Mouse (Mus musculus): Measurements from ENCODE around the gene Tpst2. TPM values are rescaled to one million over a fixed set of nuclear protein-coding genes. Genes with fewer than 3 reads are reported as not detected.
"Not testable (repeated sequence)": the region's sequence is repeated elsewhere in the genome, so short reads cannot be mapped to it uniquely, and the experiment has no call there.

Tpst2 gene
- polyA plus RNA-seq, 1 experiment from 2014 or later, result 68.7 TPM

DNA sequence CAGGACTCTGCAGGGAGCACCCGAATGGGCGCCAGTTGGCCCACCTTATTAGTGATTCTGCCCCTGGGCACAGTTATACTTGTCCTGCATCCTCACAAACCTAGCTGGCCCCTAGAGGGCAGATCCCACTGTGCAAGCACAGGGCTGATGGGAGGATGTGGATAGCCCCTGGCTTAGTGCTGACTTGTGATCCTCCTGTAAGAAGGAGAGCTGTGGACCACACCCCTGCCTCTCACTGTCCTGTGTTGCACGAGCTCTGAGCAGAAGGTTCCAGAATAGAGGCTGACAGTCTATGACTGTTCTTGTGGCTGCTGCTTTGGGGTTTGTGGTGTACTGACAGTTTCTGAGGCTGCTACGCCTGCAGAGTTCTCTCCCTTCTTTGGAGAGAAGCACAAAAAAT lies 25.2 kb downstream of the Tpst2 start:
- ATAC-seq (ENCODE audit: low FRiP score, low TSS enrichment), result no peak
- Histone ChIP-seq H3K4me2 (replicated peaks; ENCODE audit: low read depth, low read length) (no peak overlapping the region), H3K36me3 (ENCODE audit: insufficient read depth, low read length) (peaks cover 10% of the 10 kb centered on the region; the same call in 1 of the 2 replicates), H3K9me3 (ENCODE audit: low read length) (no peaks in the 10 kb centered on the region), H3K4me1 (ENCODE audit: insufficient read depth, low read length) (peaks cover 19% of the 10 kb centered on the region), H3K27me3 (ENCODE audit: insufficient read depth, low read length) (no peaks in the 10 kb centered on the region), H3K9ac (replicated peaks; ENCODE audit: low read length) (no peak overlapping the region), H3K27ac (ENCODE audit: low read length) (no peak overlapping the region), H3K4me3 (ENCODE audit: low read length) (no peak overlapping the region)
- 81% methylated on average over 4 of the region's 4 CpGs for WGBS

DNA sequence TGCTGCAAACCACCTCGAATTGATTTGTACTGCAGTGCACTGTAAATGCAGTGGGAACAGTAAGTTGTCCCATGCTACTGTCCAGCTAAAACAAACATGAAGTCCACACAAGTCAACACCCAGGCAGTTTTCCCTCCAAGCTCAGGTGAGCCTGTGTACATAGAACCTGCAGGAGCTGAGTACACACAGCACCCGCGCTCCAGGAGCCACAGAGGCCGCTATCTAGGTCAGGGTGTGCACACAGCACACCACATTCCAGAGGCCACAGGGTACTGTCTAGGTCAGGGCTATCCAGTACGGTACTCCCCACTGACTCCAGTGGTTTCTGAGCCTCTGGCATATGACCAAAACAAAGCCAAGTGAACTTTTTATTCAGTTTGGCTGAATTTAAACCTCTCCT lies 25.8 kb downstream of the Tpst2 start:
- Histone ChIP-seq H3K9ac (replicated peaks; ENCODE audit: low read length) (no peak overlapping the region), H3K27me3 (ENCODE audit: insufficient read depth, low read length) (no peaks in the 10 kb centered on the region), H3K4me2 (replicated peaks; ENCODE audit: low read depth, low read length) (no peak overlapping the region), H3K27ac (ENCODE audit: low read length) (no peak overlapping the region), H3K4me1 (ENCODE audit: insufficient read depth, low read length) (peaks cover 14% of the 10 kb centered on the region), H3K36me3 (ENCODE audit: insufficient read depth, low read length) (peaks cover 12% of the 10 kb centered on the region; the same call in 1 of the 2 replicates), H3K9me3 (ENCODE audit: low read length) (no peaks in the 10 kb centered on the region), H3K4me3 (ENCODE audit: low read length) (no peak overlapping the region)
- ATAC-seq (ENCODE audit: low FRiP score, low TSS enrichment), result no peak
- WGBS, result 81% methylated on average over 5 of the region's 5 CpGs

DNA sequence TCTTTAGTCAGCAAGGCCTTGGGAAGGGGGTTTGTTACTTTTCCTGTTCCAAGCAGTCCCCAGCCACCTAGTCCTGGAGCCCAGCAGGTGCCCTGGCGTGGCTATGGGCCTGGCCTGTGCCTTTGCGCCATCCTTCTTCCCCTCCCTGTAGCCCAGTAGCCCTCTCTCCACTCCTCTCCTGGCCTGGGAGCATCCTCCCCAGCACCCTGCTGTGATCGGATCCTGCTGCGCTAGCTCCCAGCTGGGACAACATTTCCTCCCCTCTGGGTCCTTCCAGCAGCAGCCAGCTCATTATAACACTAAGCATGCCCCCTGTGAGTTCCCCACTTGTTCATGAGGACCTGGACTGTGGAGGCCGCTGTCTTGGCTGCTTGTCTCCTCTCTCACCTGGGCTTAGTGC lies 29.4 kb downstream of the Tpst2 start:
- H3K9me3 ChIP-seq (ENCODE audit: low read length), result no peaks in the 10 kb centered on the region
- no peaks in the 10 kb centered on the region for H3K27me3 ChIP-seq (ENCODE audit: insufficient read depth, low read length)
- ATAC-seq (ENCODE audit: low FRiP score, low TSS enrichment), result no peak
- H3K4me2 ChIP-seq (replicated peaks; ENCODE audit: low read depth, low read length), result no peak overlapping the region
- H3K36me3 ChIP-seq (ENCODE audit: insufficient read depth, low read length), result peaks cover 46% of the 10 kb centered on the region
- H3K9ac ChIP-seq (replicated peaks; ENCODE audit: low read length), result no peak overlapping the region
- no peak overlapping the region for H3K27ac ChIP-seq (ENCODE audit: low read length)
- WGBS, result 71% methylated on average over 5 of the region's 5 CpGs
- H3K4me3 ChIP-seq (ENCODE audit: low read length), result no peak overlapping the region
- no peaks in the 10 kb centered on the region for H3K4me1 ChIP-seq (ENCODE audit: insufficient read depth, low read length)

DNA sequence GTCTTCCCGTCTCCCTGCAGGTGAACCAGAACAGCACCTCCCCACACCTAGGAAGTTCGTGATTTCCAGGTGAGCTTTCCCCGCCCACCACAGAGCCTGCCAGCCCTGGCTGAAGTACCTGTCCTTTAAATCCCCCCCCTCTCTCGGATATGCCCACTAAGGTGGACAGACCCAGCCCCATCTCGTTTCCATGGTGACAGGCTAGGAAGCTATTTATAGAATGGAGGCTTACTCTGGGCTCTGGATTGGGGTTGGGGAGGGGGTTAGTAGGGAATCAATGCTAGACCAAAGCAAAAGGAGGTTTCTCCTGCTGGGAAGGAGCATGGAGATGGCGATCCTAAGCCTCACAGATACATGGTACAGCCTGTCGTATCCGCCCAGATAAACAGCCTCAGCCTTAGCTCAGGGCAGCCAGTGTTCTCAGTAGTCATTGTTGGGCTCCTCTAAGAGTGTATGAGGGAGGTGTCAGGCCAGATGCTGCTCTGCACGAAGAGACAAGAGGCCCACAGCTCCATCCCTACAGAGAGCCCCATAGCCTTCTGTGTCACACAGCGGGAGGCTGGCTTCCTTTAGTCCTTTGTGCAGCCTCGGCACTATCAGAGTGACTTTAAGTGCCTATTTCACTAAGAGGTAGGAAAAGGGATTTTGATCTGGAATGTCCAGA lies 36.9 kb downstream of the Tpst2 start:
- no peak for ATAC-seq (ENCODE audit: low FRiP score, low TSS enrichment)
- Histone ChIP-seq H3K27ac (ENCODE audit: low read length) (no peak overlapping the region), H3K9me3 (ENCODE audit: low read length) (no peaks in the 10 kb centered on the region), H3K27me3 (ENCODE audit: insufficient read depth, low read length) (no peaks in the 10 kb centered on the region), H3K36me3 (ENCODE audit: insufficient read depth, low read length) (peaks cover 54% of the 10 kb centered on the region), H3K4me3 (ENCODE audit: low read length) (no peak overlapping the region), H3K4me2 (replicated peaks; ENCODE audit: low read depth, low read length) (no peak overlapping the region), H3K9ac (replicated peaks; ENCODE audit: low read length) (no peak overlapping the region), H3K4me1 (ENCODE audit: insufficient read depth, low read length) (peaks cover 6% of the 10 kb centered on the region; the same call in 1 of the 2 replicates)
- 85% methylated on average over 11 of the region's 11 CpGs for WGBS

DNA sequence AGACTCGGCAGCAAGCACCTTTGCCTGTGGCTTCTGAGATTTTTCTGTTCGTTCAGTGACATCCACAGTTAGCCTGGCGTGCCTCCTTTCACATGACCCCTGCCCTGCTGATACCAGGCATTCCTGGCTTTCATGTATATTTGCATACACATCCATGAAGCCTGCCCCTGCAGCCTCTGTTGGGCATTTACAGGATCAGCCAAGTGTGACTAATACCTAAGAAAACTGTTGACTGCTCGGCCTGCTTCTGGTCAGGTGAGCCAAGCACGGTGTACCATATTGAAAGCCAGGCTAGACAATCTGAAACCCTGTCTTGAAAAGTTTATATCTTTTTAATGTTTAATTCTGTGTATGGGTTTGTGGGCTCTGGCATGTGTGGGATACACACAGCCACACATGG lies 40.0 kb downstream of the Tpst2 start:
- 61% methylated on average over 5 of the region's 5 CpGs for WGBS

DNA sequence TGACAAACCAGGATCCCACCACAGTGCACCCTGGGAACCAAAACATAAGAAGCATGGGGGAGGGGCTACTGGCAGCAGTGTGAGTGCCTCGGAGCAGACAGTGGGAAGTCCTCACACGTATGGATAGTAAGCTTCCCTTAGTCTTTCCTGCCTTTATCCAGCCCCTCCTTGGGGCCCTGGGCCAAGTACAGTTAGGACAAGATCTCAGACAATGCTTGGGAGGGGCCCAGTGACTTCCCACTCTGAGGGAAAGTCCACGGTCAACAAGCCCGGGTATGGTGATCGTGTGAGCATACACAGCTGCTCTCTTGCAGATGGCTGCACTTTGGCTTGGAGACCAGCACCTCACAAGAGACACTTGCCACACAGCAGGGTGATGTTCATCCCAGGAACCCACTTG lies 40.8 kb downstream of the Tpst2 start:
- ATAC-seq (ENCODE audit: low FRiP score, low TSS enrichment), result peak; percentile 52; the same call in 1 of the 2 replicates
- peak overlapping the region; percentile 38; the same call in 1 of the 2 replicates for H3K27ac ChIP-seq (ENCODE audit: low read length)
- 48% methylated on average over 5 of the region's 5 CpGs for WGBS

More for the DNA sequence above, 40.0 kb downstream of the Tpst2 start:
- Histone ChIP-seq H3K27ac (ENCODE audit: low read length) (peak overlapping the region; percentile 38), H3K4me2 (replicated peaks; ENCODE audit: low read depth, low read length) (no peak overlapping the region), H3K36me3 (ENCODE audit: insufficient read depth, low read length) (peaks cover 24% of the 10 kb centered on the region), H3K9ac (replicated peaks; ENCODE audit: low read length) (no peak overlapping the region), H3K27me3 (ENCODE audit: insufficient read depth, low read length) (no peaks in the 10 kb centered on the region), H3K4me1 (ENCODE audit: insufficient read depth, low read length) (peaks cover 6% of the 10 kb centered on the region; the same call in 1 of the 2 replicates), H3K9me3 (ENCODE audit: low read length) (no peaks in the 10 kb centered on the region), H3K4me3 (ENCODE audit: low read length) (no peak overlapping the region)
- peak; percentile 62; the same call in 1 of the 2 replicates for ATAC-seq (ENCODE audit: low FRiP score, low TSS enrichment)

DNA sequence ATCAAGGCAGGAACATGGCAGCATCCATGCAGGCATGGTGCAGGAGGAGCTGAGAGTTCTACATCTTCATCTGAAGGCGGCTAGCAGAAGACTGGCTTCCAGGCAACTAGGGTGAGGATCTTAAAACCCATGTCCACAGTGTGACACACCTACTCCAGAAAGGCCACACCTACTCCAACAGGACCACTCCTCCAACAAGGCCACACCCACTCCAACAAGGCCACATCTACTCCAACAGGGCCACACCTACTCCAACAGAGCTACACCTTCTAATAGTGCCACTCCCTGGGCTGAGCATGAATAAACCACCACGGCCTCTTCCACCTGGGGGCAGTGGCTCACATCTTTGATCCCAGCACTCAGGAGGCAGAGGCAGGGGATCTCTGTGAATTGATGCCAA lies 42.9 kb downstream of the Tpst2 start:
- H3K9me3 ChIP-seq (ENCODE audit: low read length); H3K27me3 ChIP-seq (ENCODE audit: insufficient read depth, low read length); ATAC-seq (ENCODE audit: low FRiP score, low TSS enrichment); H3K9ac ChIP-seq (replicated peaks; ENCODE audit: low read length); H3K4me1 ChIP-seq (ENCODE audit: insufficient read depth, low read length); H3K4me3 ChIP-seq (ENCODE audit: low read length); H3K36me3 ChIP-seq (ENCODE audit: insufficient read depth, low read length); H3K4me2 ChIP-seq (replicated peaks; ENCODE audit: low read depth, low read length); H3K27ac ChIP-seq (ENCODE audit: low read length): not testable (repeated sequence)
- WGBS, result 60% methylated on average over 2 of the region's 2 CpGs

More for the DNA sequence above, 40.8 kb downstream of the Tpst2 start:
- Histone ChIP-seq H3K4me1 (ENCODE audit: insufficient read depth, low read length) (peaks cover 6% of the 10 kb centered on the region; the same call in 1 of the 2 replicates), H3K4me3 (ENCODE audit: low read length) (no peak overlapping the region), H3K9ac (replicated peaks; ENCODE audit: low read length) (no peak overlapping the region), H3K9me3 (ENCODE audit: low read length) (no peaks in the 10 kb centered on the region), H3K4me2 (replicated peaks; ENCODE audit: low read depth, low read length) (no peak overlapping the region), H3K27me3 (ENCODE audit: insufficient read depth, low read length) (no peaks in the 10 kb centered on the region), H3K36me3 (ENCODE audit: insufficient read depth, low read length) (peaks cover 22% of the 10 kb centered on the region)

DNA sequence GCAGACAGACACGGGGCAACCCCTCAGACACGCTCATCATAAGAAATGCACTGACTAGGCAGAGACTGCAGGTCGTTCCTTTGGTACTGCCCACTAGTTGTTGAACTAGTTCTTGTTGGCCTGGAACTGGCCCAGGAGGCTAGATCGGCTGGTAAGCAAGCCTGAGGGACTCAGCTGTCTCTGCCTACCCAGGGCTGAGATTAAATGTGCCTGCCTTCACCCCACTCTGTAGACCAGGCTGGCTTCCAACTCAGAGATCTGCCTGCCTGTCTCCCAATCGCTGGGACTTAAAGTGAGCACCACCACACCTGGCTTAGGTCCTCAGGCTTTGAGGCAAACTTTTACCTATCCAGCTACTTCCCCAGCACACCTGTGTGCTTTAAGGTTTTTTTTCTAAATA lies 43.9 kb downstream of the Tpst2 start:
- Histone ChIP-seq H3K4me2 (replicated peaks; ENCODE audit: low read depth, low read length) (no peak overlapping the region), H3K9me3 (ENCODE audit: low read length) (no peaks in the 10 kb centered on the region), H3K27me3 (ENCODE audit: insufficient read depth, low read length) (no peaks in the 10 kb centered on the region), H3K4me1 (ENCODE audit: insufficient read depth, low read length) (peaks cover 16% of the 10 kb centered on the region), H3K9ac (replicated peaks; ENCODE audit: low read length) (no peak overlapping the region), H3K36me3 (ENCODE audit: insufficient read depth, low read length) (peaks cover 2% of the 10 kb centered on the region; the same call in 1 of the 2 replicates), H3K27ac (ENCODE audit: low read length) (no peak overlapping the region), H3K4me3 (ENCODE audit: low read length) (no peak overlapping the region)
- WGBS, result 74% methylated on average over 5 of the region's 5 CpGs
- no peak for ATAC-seq (ENCODE audit: low FRiP score, low TSS enrichment)

DNA sequence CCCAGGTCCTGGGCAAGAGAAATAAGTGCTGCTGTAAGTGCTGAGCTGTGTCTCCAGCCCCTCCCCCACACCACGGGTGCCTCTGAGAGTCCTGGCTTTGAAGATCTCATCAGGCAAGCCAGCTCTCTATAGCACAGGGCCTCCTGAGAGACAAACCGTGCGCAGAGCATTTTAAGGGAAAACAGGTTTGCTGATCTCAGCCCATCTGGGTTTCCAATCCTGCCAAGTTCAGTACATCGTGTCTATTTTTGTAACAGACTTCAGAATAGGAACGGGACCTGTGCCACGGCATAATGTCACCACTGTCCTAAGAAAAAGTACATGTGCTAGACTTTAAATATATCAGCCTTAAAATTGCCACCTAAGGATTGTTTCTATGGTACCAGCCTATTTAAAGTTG lies 44.4 kb downstream of the Tpst2 start:
- Histone ChIP-seq H3K36me3 (ENCODE audit: insufficient read depth, low read length) (no peaks in the 10 kb centered on the region), H3K4me1 (ENCODE audit: insufficient read depth, low read length) (peaks cover 20% of the 10 kb centered on the region), H3K27me3 (ENCODE audit: insufficient read depth, low read length) (no peaks in the 10 kb centered on the region), H3K9ac (replicated peaks; ENCODE audit: low read length) (no peak overlapping the region), H3K27ac (ENCODE audit: low read length) (no peak overlapping the region), H3K4me3 (ENCODE audit: low read length) (no peak overlapping the region), H3K4me2 (replicated peaks; ENCODE audit: low read depth, low read length) (no peak overlapping the region), H3K9me3 (ENCODE audit: low read length) (no peaks in the 10 kb centered on the region)
- WGBS, result 71% methylated on average over 6 of the region's 6 CpGs
- ATAC-seq (ENCODE audit: low FRiP score, low TSS enrichment), result no peak

DNA sequence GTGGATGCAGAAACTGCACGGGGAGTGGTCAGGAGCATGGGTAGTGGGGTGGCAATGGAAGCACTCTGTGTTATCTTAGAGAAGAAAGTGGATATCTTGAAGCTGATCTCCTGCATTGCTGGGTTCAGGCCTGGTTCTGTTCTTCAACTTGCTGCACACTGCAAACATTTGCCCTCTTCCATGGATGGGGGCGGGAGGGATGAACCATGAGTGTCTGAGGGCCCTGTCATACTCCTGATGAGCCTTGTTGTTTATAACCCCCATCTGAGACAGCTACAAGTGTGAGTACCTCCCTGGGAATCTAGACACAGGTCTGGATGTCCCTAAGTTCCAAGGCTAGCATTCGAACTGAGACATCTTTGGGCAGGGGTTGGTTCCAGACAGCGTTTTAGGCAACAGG lies 44.9 kb downstream of the Tpst2 start:
- H3K9me3 ChIP-seq (ENCODE audit: low read length), result no peaks in the 10 kb centered on the region
- H3K27me3 ChIP-seq (ENCODE audit: insufficient read depth, low read length), result no peaks in the 10 kb centered on the region
- H3K4me3 ChIP-seq (ENCODE audit: low read length), result no peak overlapping the region
- no peak for ATAC-seq (ENCODE audit: low FRiP score, low TSS enrichment)
- H3K27ac ChIP-seq (ENCODE audit: low read length), result no peak overlapping the region
- peaks cover 20% of the 10 kb centered on the region for H3K4me1 ChIP-seq (ENCODE audit: insufficient read depth, low read length)
- H3K9ac ChIP-seq (replicated peaks; ENCODE audit: low read length), result no peak overlapping the region
- 82% methylated on average over 4 of the region's 4 CpGs for WGBS
- H3K36me3 ChIP-seq (ENCODE audit: insufficient read depth, low read length), result no peaks in the 10 kb centered on the region
- H3K4me2 ChIP-seq (replicated peaks; ENCODE audit: low read depth, low read length), result no peak overlapping the region

Measured in kidney, embryonic 16.5 days (tissue).